Mouse (Mus musculus): ENCODE data around the gene Mon2. TPM values are rescaled to one million over a fixed set of nuclear protein-coding genes. Genes with fewer than 3 reads are reported as not detected.

Gene Mon2
- polyA plus RNA-seq, 1 experiment, result 53.6 TPM

DNA sequence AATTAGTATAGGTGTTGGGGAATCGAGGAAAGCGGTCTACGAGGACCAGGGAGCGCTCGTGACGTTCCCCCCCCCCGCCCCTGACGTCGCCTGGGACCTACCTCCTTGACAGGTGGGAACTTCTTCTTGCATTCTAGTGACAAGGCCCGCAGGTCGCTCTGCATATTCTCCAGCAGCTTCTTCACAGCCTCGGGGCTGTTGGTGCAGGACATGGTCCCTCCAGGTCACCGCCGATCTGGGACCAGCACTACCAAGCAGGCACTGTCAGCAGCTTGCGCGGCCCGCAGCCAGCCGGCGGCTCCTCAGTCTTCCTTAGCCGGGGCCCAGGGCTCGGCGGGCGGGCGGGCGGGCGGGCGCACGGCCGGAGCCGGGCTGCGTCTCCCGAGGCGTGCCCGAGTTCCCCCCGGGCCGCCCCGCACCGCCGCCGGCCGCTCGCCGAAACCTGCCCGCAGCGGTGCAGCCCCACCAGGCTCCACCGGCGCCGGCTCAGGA, 508 bp downstream of the Mon2 start:
- Histone ChIP-seq H3K4me3 (ENCODE audit: insufficient read depth, low read length) (peak overlapping the region; percentile 51), H3K4me1 (ENCODE audit: control insufficient read depth, insufficient read depth, low read length) (peaks cover 4% of the 10 kb centered on the region; the same call in 1 of the 2 replicates), H3K27ac (ENCODE audit: insufficient read depth, low read length) (peak overlapping the region; percentile 61; the same call in 1 of the 2 replicates)
- no peak for TF ChIP-seq CTCF (IDR thresholded peaks at IDR 0.05; ENCODE audit: extremely low read depth, insufficient read depth, low read length)
- 0 out of 2 replicates have a peak, but pooled peaks have one; percentile 13 for TF ChIP-seq POLR2A (IDR thresholded peaks at IDR 0.05; ENCODE audit: extremely low read depth, insufficient read depth, low read length)

DNA sequence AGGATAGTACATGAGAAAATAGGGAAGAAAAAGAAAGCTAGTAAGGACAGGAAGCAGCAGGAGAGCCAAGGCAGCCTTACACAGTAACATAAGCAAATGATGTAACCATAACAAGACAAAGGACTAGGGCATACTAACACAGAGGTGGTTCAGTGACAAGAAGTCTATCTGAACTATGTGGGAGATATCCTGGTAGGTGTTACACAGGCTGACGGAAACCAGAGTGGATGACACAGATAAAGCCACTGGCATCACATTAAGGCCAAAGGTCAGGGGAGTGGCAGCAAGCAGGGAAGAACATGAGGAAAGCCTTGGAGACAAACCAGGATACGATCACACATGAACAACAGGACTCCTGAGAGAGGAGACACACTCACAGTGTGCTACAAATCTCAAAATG, 4.3 kb downstream of the Mon2 start:
- Histone ChIP-seq H3K4me1 (ENCODE audit: control insufficient read depth, insufficient read depth, low read length) (peaks cover 4% of the 10 kb centered on the region; the same call in 1 of the 2 replicates), H3K4me3 (ENCODE audit: insufficient read depth, low read length) (no peak overlapping the region), H3K27ac (ENCODE audit: insufficient read depth, low read length) (no peak overlapping the region)
- no peak for TF ChIP-seq POLR2A (IDR thresholded peaks at IDR 0.05; ENCODE audit: extremely low read depth, insufficient read depth, low read length)
- no peak for TF ChIP-seq CTCF (IDR thresholded peaks at IDR 0.05; ENCODE audit: extremely low read depth, insufficient read depth, low read length)

DNA sequence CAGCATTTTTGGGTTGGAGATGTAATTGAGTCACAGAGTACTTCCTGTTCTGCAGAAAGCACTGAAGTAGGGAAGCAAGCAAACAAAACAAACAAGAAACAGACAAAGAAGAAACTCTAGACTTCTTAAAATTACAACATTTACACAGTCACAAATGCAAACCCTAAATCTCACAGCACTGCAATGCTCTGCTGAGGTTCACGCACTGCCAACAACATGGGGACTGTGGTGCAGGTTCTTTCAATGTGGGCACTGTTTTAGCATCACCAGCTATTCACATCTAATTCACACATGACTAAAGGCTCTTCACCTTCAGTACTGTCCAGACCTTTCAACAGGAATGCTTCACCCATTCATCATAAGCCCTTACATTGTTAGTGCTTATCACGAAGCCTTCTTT, 13.3 kb downstream of the Mon2 start:
- TF ChIP-seq POLR2A (IDR thresholded peaks at IDR 0.05; ENCODE audit: extremely low read depth, insufficient read depth, low read length), result no peak
- no peak for TF ChIP-seq CTCF (IDR thresholded peaks at IDR 0.05; ENCODE audit: extremely low read depth, insufficient read depth, low read length)
- no peak overlapping the region for H3K27ac ChIP-seq (ENCODE audit: insufficient read depth, low read length)
- no peak overlapping the region for H3K4me3 ChIP-seq (ENCODE audit: insufficient read depth, low read length)
- H3K4me1 ChIP-seq (ENCODE audit: control insufficient read depth, insufficient read depth, low read length), result peaks cover 3% of the 10 kb centered on the region; the same call in 1 of the 2 replicates

DNA sequence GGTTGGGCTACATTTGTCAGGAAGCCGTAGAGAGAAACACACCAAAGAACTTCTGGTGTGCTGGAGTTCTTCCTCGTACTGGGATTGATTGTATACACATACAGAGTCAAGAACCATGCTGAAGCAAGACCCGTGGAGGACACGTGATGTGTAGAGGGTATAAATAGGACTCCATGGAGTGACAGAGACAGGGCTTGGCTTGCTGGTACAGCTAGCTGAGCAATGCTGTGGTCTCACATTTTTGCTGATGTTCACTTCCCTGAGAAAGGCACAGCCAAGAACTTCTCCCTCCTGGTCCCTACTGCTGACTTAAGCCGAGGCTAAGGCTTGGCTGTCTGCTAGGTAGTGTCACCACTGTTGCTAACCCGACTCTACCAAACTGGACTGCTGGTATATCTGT, 15.5 kb downstream of the Mon2 start:
- H3K4me1 ChIP-seq (ENCODE audit: control insufficient read depth, insufficient read depth, low read length), result peaks cover 3% of the 10 kb centered on the region; the same call in 1 of the 2 replicates
- no peak for TF ChIP-seq CTCF (IDR thresholded peaks at IDR 0.05; ENCODE audit: extremely low read depth, insufficient read depth, low read length)
- TF ChIP-seq POLR2A (IDR thresholded peaks at IDR 0.05; ENCODE audit: extremely low read depth, insufficient read depth, low read length), result no peak
- no peak overlapping the region for H3K27ac ChIP-seq (ENCODE audit: insufficient read depth, low read length)
- no peak overlapping the region for H3K4me3 ChIP-seq (ENCODE audit: insufficient read depth, low read length)

DNA sequence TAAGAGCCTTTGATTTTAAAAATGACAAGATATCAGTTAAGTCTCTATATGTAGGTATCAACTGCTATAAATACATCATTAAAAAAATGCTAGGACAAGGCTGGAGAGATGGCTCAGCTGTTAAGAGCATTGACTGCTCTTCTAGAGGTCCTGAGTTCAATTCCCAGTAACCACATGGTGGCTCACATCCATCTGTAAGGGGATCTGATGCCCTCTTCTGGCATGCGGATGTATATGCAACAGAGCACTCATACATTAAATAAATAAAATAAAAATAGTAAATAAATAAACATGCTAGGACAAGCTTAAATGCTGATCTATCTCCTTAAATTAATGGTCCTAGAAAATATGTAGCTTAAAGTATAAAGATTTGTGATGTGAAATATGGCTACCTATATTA, 19.2 kb downstream of the Mon2 start:
- Histone ChIP-seq H3K27ac (ENCODE audit: insufficient read depth, low read length) (no peak overlapping the region), H3K4me1 (ENCODE audit: control insufficient read depth, insufficient read depth, low read length) (peaks cover 5% of the 10 kb centered on the region), H3K4me3 (ENCODE audit: insufficient read depth, low read length) (no peak overlapping the region)
- TF ChIP-seq POLR2A (IDR thresholded peaks at IDR 0.05; ENCODE audit: extremely low read depth, insufficient read depth, low read length) (no peak), CTCF (IDR thresholded peaks at IDR 0.05; ENCODE audit: extremely low read depth, insufficient read depth, low read length) (no peak)

DNA sequence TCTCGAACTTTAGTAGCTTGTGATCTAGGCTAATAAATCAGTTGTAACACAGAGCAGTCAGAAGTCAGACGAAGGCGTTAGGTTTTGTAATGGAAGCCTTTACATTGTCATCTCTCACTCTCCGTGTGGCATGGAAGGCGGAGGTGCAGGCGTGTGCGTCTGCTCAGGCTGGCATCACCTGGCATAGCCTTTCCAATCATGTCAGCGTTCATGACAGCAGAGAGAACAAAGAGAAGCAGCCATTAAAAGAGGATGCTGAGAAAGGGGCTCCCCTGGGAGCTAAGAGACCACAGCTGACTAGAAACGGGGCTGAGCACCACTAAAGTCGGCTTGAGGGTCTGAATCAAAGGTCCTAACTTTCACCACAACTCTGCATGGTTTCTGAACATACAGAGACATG, 19.8 kb downstream of the Mon2 start:
- Histone ChIP-seq H3K27ac (ENCODE audit: insufficient read depth, low read length) (no peak overlapping the region), H3K4me1 (ENCODE audit: control insufficient read depth, insufficient read depth, low read length) (peaks cover 5% of the 10 kb centered on the region), H3K4me3 (ENCODE audit: insufficient read depth, low read length) (no peak overlapping the region)
- TF ChIP-seq CTCF (IDR thresholded peaks at IDR 0.05; ENCODE audit: extremely low read depth, insufficient read depth, low read length) (no peak), POLR2A (IDR thresholded peaks at IDR 0.05; ENCODE audit: extremely low read depth, insufficient read depth, low read length) (no peak)

DNA sequence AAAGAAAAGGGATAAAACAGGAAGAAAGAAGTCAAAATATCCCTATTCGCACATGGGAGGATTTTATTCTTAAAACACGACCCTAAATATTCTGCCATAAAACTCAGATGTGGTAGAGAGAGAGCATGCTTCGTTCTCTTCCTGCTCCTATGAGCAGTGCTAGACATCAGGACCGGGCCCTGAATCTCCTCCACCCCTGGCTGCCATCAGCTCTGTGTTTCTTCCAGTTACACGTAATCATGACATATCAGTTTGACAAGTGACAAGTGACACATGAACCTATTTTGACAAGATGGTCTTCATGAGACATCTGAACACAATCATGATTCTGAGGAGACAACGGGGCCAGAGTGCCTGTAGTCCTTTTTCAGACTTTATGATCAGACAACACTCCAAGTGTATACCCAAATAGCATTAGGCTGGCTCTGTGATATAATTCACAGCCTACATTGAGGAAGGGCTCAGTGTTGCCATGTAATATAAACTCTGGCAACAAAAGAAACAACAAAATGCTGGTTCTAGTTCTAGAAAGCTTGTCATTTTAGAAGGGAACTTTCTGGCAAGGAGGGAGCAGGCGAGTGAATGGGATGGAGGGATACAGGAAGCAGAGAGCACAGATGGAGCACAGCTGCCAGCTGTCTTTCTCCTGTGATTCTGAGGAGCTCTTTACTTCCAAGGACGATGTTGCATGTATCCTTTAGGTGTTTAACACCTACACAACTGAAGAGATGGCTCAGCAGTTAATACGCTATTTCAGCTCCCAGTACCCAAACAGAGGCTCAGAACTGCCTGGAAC, 20.9 kb downstream of the Mon2 start:
- H3K27ac ChIP-seq (ENCODE audit: insufficient read depth, low read length), result no peak overlapping the region
- peaks cover 8% of the 10 kb centered on the region for H3K4me1 ChIP-seq (ENCODE audit: control insufficient read depth, insufficient read depth, low read length)
- no peak for TF ChIP-seq POLR2A (IDR thresholded peaks at IDR 0.05; ENCODE audit: extremely low read depth, insufficient read depth, low read length)
- no peak overlapping the region for H3K4me3 ChIP-seq (ENCODE audit: insufficient read depth, low read length)

DNA sequence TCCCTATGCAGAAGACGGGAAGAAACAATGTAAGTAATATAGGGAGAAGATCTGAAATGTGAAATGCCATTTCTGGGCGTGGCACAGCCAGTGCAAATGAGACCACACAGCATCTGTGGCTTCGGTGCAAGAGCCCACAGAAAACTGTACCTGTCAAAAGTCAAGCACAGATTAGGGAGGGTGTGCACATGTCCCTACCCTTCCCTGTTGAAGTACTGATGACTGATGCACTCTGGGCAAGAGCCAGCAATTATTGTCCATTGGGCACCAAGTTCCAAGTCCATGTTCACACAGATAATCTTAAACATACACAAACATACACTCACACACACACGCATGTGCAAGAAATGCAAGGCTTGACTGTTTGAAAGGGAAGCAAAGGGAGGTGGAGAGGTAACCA, 22.7 kb downstream of the Mon2 start:
- TF ChIP-seq POLR2A (IDR thresholded peaks at IDR 0.05; ENCODE audit: extremely low read depth, insufficient read depth, low read length) (no peak), CTCF (IDR thresholded peaks at IDR 0.05; ENCODE audit: extremely low read depth, insufficient read depth, low read length) (no peak)

DNA sequence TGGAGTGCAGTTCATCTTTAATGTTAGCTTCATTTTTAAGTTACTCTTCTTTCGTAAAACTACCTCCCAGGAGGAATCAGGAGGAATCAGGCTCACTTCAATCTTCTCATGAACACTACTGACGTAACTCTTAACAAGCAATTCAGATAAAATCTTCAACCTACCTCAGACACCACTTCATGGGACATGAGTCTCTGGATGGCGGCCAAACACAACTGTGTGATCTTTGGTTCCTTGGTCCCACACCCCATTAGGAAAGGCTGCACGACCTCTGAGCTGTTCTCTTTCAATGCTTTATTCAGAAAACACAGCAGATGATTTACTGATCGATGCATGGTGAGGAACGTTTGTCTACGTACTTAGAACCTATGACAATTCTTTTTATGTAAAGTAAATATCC, 24.3 kb downstream of the Mon2 start:
- H3K27ac ChIP-seq (ENCODE audit: insufficient read depth, low read length), result no peak overlapping the region
- TF ChIP-seq POLR2A (IDR thresholded peaks at IDR 0.05; ENCODE audit: extremely low read depth, insufficient read depth, low read length) (no peak), CTCF (IDR thresholded peaks at IDR 0.05; ENCODE audit: extremely low read depth, insufficient read depth, low read length) (no peak)
- H3K4me1 ChIP-seq (ENCODE audit: control insufficient read depth, insufficient read depth, low read length), result peaks cover 9% of the 10 kb centered on the region
- H3K4me3 ChIP-seq (ENCODE audit: insufficient read depth, low read length), result no peak overlapping the region

More for the DNA sequence above, 22.7 kb downstream of the Mon2 start:
- Histone ChIP-seq H3K27ac (ENCODE audit: insufficient read depth, low read length) (no peak overlapping the region), H3K4me3 (ENCODE audit: insufficient read depth, low read length) (no peak overlapping the region), H3K4me1 (ENCODE audit: control insufficient read depth, insufficient read depth, low read length) (peaks cover 9% of the 10 kb centered on the region)

DNA sequence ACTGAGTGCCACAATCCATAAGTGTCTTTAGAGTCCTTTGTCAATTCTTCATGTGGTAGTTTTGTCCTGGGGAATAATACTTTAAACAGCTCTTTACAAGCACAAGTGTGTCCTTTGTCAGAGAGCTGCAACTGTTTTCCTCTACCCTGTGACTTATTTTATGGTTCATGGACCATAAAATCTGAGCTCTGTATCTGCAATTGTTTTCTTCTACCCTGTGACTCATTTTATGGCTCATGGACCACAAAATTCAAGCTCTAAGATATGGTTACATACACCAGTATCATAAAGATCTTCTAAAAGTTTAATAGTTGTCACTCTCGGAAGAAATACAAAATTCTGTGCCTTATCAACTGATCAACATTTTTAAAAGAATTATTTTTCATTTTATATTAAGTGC, 27.6 kb downstream of the Mon2 start:
- H3K27ac ChIP-seq (ENCODE audit: insufficient read depth, low read length), result no peak overlapping the region
- TF ChIP-seq POLR2A (IDR thresholded peaks at IDR 0.05; ENCODE audit: extremely low read depth, insufficient read depth, low read length) (no peak), CTCF (IDR thresholded peaks at IDR 0.05; ENCODE audit: extremely low read depth, insufficient read depth, low read length) (no peak)
- no peak overlapping the region for H3K4me3 ChIP-seq (ENCODE audit: insufficient read depth, low read length)
- H3K4me1 ChIP-seq (ENCODE audit: control insufficient read depth, insufficient read depth, low read length), result peaks cover 9% of the 10 kb centered on the region
